Mouse (Mus musculus) thymus, adult 2 months (tissue): ENCODE data around the gene Acap2. TPM values are rescaled to one million over a fixed set of nuclear protein-coding genes. Genes with fewer than 3 reads are reported as not detected.
A peak's percentile ranks its signal among the peaks of the same experiment; 100 is the strongest.

Experiments used
- DNase-seq: peaks from one replicate; pipeline ENCODE4 v3.0.0; 2021
- H3K27ac ChIP-seq: fragments of 200-500 bp; 2 replicates; pipeline ENCODE4 v1.5.1; 2012; ENCODE audit warnings: low read length, control low read depth; ENCODE audit not compliant: control insufficient read depth, insufficient read depth
- H3K27me3 ChIP-seq: fragments of 200-500 bp; 2 replicates; pipeline ENCODE4 v1.6.1; 2012; ENCODE audit warnings: mild to moderate bottlenecking, low read length, moderate library complexity, mixed read lengths; ENCODE audit not compliant: control insufficient read depth, insufficient read depth
- H3K36me3 ChIP-seq: fragments of 200-500 bp; 2 replicates; pipeline ENCODE4 v1.6.1; 2012; ENCODE audit warnings: mild to moderate bottlenecking, low read length, moderate library complexity; ENCODE audit not compliant: control insufficient read depth, insufficient read depth
- H3K4me1 ChIP-seq: fragments of 200-500 bp; replicated peaks from 2 replicates; pipeline ENCODE4 v1.6.1; 2012; ENCODE audit warnings: low read length; ENCODE audit not compliant: control insufficient read depth, insufficient read depth
- H3K4me3 ChIP-seq: fragments of 200-500 bp; 2 replicates; pipeline ENCODE4 v1.5.1; 2012; ENCODE audit warnings: mild to moderate bottlenecking, low read length, control low read depth, moderate library complexity; ENCODE audit not compliant: control insufficient read depth, insufficient read depth
- CTCF ChIP-seq: fragments of 200-500 bp; IDR thresholded peaks from 2 replicates; pipeline ENCODE4 v1.5.1; 2012; ENCODE audit warnings: mild to moderate bottlenecking, control low read depth, low read length, moderate library complexity, borderline replicate concordance; ENCODE audit not compliant: control insufficient read depth, poor library complexity, insufficient read depth; ENCODE audit errors: extremely low read depth
- POLR2A ChIP-seq: fragments of 200-500 bp; IDR thresholded peaks from 2 replicates; pipeline ENCODE4 v1.6.1; 2012; ENCODE audit warnings: mild to moderate bottlenecking, low read length, control low read depth, moderate library complexity; ENCODE audit not compliant: control insufficient read depth, poor library complexity, insufficient read depth; ENCODE audit errors: extremely low read depth
- WGBS: fragments of 180-500 bp; shearing (Covaris S2); methylation state at CpG from one replicate; pipeline ENCODE4 v1.1.7; 2018; 5-methylcytosine and 5-hydroxymethylcytosine counted together
- polyA plus RNA-seq: library from polyadenylated mRNA; depleted of rRNA; stranded (reverse); fragments of >200 nt; gene quantifications from 2 replicates; pipeline ENCODE4 v1.2.3, GENCODE M21; 2012; rRNA removed

Acap2 gene
- polyA plus RNA-seq, result 21.4 and 25.5 TPM in 2 replicates

DNA sequence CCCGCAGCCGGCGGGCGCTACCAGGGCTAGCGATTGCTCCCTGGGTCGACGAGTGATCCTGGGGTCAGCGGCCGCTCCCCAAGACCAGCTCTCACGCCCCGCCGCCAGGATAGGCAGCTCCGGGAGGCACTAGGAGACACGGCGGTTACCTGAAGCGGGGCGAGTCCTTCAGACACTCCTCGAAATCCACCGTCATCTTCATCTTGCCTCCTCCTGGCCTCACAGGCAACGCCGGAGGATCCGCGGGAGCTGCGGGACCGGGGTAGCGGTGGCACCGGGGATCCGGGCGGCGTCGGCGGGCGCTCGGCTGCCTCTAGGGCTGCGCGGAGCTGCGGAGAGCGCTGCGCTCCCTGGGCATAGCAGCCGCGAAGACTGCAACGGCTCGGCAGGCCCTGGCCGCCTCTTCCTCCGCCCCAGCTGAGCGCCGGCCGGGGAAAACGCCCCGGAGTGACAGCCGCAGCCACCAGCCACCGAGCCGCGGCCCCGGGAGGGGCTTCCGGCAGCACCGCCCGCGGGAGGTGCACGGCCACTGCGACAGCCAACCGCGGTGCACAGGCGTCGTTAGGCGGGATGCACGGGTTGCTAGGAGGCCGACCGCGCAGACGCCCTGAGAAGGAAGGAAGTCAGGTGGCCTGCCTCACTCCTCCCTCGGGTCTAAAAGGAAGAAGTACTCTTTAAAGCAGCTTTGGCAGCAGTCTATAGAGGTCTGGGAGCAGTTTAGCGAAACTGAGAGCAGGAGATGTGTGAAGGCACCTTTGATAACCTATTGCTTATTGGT, at the start of gene Acap2:
Gene Acap2 (minus strand): TSS at position 456 of the 778 bp plus-strand sequence.
- Histone ChIP-seq H3K27me3 (no peaks in the 10 kb centered on the region), H3K4me3 (peak within 1 kb of the TSS; percentile 74), H3K4me1 (peaks cover 10% of the 10 kb centered on the region), H3K36me3 (no peaks in the 10 kb centered on the region), H3K27ac (peak within 1 kb of the TSS; percentile 63)
- WGBS, result 1% methylated on average over 73 of the region's 73 CpGs
- TF ChIP-seq CTCF (0 out of 2 replicates have a peak, but pooled peaks have one; percentile 37), POLR2A (peak; percentile 97)
- peak; percentile 98 for DNase-seq

DNA sequence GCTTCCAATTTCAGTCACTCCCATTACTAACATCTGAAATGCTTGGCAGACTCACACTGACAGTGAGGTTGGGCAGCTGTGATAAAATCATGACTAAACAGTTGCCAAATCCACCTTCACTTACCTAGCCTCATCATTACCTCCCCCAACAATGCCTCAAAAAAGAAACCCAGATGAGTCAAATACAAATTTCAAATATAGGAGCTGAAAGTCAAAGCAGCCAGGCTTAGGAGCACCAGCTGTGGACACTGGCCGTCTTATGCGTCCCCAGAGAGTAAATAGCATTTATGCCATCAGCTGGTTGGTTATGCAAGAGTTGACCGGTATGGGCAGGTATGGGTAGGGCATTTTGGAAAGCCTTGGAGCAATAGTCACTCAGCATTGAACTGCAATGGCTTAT, 48.4 kb upstream of the Acap2 start:
- WGBS, result 93% methylated on average over 3 of the region's 3 CpGs

DNA sequence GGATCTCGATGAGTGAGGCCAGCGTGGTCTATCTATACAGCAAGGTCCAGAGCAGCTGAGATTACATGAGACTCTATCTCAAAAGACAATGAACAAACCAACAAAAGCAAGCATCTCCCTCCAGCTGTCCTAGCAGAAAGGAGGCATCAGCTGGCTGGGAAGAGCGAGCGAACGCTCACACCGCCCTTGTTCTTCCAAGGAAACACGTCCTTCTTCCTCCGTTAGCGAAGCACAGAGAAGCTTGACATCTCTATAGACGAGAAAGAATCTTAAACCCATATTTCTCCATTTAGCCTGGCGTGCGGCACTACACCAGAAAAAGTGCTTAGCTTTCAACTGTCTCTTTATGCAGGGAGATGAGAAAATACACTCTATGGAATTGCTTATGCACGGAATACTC, 47.7 kb upstream of the Acap2 start:
- no peaks in the 10 kb centered on the region for H3K4me1 ChIP-seq
- 98% methylated on average over 13 of the region's 13 CpGs for WGBS
- TF ChIP-seq POLR2A (no peak), CTCF (no peak)
- no peaks in the 10 kb centered on the region for H3K27me3 ChIP-seq
- DNase-seq, result no peak
- no peak overlapping the region for H3K4me3 ChIP-seq
- peaks cover 7% of the 10 kb centered on the region for H3K36me3 ChIP-seq
- no peak overlapping the region for H3K27ac ChIP-seq

More for the DNA sequence above, 48.4 kb upstream of the Acap2 start:
- no peaks in the 10 kb centered on the region for H3K27me3 ChIP-seq
- H3K36me3 ChIP-seq, result peaks cover 7% of the 10 kb centered on the region
- TF ChIP-seq POLR2A (no peak), CTCF (no peak)
- no peaks in the 10 kb centered on the region for H3K4me1 ChIP-seq
- no peak overlapping the region for H3K27ac ChIP-seq
- no peak overlapping the region for H3K4me3 ChIP-seq
- no peak for DNase-seq

DNA sequence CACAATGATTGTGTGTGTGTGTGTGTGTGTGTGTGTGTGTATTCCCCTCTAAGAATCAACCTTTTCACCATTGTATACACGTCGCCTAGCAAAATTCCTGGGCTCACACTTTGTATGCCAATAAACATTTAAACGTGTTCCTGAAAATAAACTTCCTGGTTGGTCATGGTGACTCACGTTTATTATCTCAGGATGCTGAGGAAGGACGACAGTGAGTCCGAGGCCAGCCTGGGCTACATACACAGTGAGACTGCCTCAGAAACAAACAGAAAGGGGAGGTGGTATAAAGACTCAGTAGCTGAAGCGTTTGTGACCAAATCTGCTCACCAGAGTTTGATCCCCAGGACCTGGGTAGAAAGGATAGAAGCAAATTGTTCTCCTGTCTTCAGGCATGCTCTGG, 46.4 kb upstream of the Acap2 start:
- Histone ChIP-seq H3K27ac (no peak overlapping the region), H3K27me3 (no peaks in the 10 kb centered on the region), H3K4me3 (no peak overlapping the region), H3K4me1 (no peaks in the 10 kb centered on the region), H3K36me3 (peaks cover 4% of the 10 kb centered on the region)
- WGBS, result 76% methylated on average over 7 of the region's 7 CpGs
- DNase-seq, result no peak
- TF ChIP-seq POLR2A (no peak), CTCF (no peak)

DNA sequence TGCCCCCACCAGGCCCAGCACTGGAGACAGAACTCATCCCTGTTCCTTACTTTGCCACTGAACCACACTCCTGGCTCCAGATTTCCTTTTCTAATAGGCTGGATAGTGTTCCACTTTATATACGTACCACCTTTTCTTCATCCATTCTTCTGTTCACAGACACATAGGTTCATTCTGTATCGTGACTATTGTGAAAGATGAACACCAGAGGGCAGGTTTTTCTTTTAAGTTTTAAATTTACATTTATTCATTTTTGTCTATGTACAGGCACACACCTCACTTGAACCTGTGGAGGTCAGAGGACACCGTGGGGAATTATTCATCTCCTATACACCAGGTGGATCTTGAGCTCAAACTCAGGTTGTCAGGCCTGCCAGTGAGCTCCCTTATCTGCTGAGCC, 43.0 kb upstream of the Acap2 start:
- Histone ChIP-seq H3K4me1 (no peaks in the 10 kb centered on the region), H3K36me3 (no peaks in the 10 kb centered on the region), H3K27ac (no peak overlapping the region), H3K4me3 (no peak overlapping the region), H3K27me3 (no peaks in the 10 kb centered on the region)
- 67% methylated on average over 3 of the region's 3 CpGs for WGBS
- TF ChIP-seq CTCF (no peak), POLR2A (no peak)
- no peak for DNase-seq

DNA sequence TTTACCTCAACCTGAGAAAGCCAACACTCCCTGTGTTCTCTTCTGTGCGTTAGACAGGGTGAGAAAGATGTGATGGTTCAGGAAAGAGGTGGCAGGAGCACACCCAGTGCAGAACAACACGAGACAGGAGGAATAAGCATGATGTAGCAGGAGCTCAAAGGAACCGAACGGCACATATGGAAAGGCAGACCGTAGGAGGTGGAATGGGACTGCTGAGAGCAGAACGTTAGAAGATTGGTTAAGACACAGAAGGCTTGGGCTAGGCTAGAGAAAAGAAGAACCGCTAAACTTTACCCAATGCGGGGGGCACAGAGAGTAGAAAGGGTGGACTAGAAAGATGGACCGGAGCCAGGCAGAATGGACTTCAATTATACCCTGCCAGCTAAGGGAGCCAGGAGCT, 40.4 kb upstream of the Acap2 start:
- H3K36me3 ChIP-seq, result no peaks in the 10 kb centered on the region
- 94% methylated on average over 9 of the region's 9 CpGs for WGBS
- TF ChIP-seq POLR2A, result no peak
- TF ChIP-seq CTCF, result no peak

More for the DNA sequence above, 40.4 kb upstream of the Acap2 start:
- Histone ChIP-seq H3K27me3 (no peaks in the 10 kb centered on the region), H3K27ac (no peak overlapping the region), H3K4me3 (no peak overlapping the region), H3K4me1 (no peaks in the 10 kb centered on the region)
- DNase-seq, result no peak
